Mouse (Mus musculus) kidney, postnatal 36 days (tissue): ENCODE measurements at regions not wholly inside any gene's neighbourhood (a gene's known extent, or its start where the extent isn't known, plus 50 kb on each side); places are given as distances from the start of the nearest gene placed in this dataset.
A peak's percentile ranks its signal among the peaks of the same experiment; 100 is the strongest.

Experiments used
- DNase-seq, 2 experiments: peaks; one replicate each; pipeline ENCODE4 v3.0.0; 2021 to 2022; ENCODE audit warnings: mixed read lengths in 2 of 2

GRCm38 (mm10) chr12:56472856-56473647 is 63.7 kb downstream of the Nkx2-1 start:
- no peak for DNase-seq

GRCm38 (mm10) chr12:56470932-56471500 is 65.7 kb downstream of the Nkx2-1 start:
- no peak for DNase-seq

DNA sequence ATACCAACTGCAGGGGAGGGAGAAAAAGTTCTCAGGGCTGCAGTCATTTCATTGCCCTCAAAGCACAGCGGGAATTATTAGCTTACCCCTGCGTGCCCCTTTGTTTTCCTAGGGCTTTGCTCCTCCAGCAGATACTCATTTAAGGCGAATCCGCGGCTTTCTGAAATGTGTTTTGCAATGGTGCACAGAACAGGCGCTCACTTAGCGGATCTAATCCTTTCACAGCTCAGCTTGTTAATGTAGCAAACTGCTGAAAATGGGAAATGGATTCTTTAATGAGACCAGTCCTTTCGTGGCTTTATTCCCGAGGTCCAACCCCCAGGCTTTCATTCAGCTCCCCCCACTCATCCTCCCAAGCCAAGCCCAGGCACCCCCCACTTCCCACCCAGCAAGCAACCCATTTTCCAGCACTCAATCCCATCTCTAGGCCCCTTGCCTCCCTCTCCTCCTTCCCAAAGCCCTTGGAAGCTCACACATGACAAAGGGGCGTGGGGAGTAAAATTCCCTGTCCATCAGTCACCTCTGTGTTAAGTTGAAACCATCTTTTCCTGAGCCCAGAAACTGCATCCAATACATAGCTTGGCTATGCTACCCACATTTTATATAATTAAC is 77.1 kb downstream of the Nkx2-1 start:
- no peak for DNase-seq

GRCm38 (mm10) chr12:56458665-56459507 is 77.8 kb downstream of the Nkx2-1 start:
- DNase-seq, result no peak

DNA sequence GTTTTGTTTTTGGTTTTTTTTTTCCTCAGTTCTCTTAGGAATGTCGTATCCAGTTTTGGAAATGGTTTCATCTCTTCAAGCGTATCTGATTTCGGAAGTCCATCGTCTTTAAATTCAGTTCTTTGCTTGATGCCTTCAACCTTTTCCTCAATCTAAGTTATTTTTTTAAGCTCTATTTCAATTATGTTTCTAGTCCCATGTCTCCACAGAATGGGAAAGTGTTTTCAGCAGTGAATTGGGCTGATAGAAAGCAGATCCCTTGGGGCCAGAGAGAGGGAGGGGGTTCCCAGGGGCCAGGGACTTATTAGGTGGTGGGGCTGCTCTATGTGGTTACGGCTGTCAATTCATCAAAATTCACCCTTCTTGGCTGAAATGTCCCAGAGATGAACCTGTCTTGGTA is 78.8 kb downstream of the Nkx2-1 start:
- DNase-seq, result no peak

- DNase-seq, result no peak
Measured at GRCm38 (mm10) chr12:56457356-56457755, 79.4 kb downstream of the Nkx2-1 start.

GRCm38 (mm10) chr12:56450261-56450660 is 86.4 kb downstream of the Nkx2-1 start:
- DNase-seq, result no peak

- no peak for DNase-seq
Measured at GRCm38 (mm10) chr12:56448786-56449564, 87.7 kb downstream of the Nkx2-1 start.

DNA sequence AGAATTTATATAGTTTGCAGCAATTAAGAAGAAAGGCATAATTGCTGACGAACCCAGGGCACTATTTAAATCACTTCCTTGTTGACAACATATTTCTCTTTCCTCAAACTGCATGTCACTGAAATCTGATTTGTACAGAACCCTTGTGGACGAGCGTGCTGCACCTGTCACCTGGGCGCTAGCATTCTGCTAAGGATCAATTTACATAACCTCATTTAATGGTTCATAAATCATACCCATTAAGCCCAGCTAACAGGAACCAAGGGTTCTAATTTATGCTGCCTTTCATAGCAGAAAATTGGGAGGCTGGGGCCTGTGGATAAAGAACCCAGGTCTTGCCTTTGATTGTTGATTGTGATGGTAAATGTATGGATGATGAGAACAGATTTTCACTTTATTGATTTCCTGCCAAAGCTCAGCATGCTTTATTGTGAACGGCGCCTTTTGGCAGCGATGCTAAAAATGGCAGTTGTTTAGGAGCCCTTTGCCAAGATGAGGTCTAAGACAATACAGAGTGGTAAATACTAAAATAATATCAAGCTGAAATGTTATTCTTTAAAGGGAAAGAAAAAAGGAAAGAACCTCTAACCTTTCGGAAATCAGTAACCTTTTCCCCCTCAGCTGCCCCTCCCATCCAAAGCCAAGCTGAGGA is 95.4 kb downstream of the Nkx2-1 start:
- DNase-seq, result no peak

- no peak for DNase-seq
Measured at GRCm38 (mm10) chr12:56440068-56440847, 94.6 kb upstream of the Mbip start.

- DNase-seq, result no peak
Measured at GRCm38 (mm10) chr12:56438384-56438783, 92.7 kb upstream of the Mbip start.

GRCm38 (mm10) chr12:56437975-56438374 is 92.3 kb upstream of the Mbip start:
- DNase-seq, result no peak

DNA sequence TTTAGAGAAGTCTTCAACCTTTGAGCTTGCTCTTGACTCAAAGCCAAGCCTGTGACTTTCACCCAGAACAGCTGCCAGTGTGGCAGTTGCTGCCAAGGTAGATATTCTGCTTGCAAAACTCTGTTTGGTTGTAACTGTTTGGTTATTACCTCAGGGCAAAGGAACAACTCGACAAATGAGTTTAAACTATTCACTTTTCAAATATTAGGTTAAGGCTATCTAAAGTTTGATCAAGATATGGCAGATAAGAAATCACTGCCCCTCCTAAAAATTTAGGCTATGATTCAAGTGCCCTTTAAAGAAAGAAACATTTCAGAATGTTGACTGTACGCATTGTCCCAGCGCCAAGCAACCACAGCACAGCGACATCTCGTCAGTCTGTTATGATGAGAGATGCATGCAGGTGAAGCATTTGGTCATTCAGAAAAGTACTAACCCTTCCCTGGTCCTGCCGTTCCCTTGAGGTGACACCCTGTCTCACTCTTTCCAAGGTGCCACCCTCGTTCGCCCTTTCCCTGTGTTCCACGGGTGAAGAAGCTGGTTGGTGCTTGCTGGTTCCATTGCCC is 81.1 kb upstream of the Mbip start:
- peak; percentile 21 to 54 for DNase-seq

GRCm38 (mm10) chr12:56416106-56416505 is 70.4 kb upstream of the Mbip start:
- no peak for DNase-seq

DNA sequence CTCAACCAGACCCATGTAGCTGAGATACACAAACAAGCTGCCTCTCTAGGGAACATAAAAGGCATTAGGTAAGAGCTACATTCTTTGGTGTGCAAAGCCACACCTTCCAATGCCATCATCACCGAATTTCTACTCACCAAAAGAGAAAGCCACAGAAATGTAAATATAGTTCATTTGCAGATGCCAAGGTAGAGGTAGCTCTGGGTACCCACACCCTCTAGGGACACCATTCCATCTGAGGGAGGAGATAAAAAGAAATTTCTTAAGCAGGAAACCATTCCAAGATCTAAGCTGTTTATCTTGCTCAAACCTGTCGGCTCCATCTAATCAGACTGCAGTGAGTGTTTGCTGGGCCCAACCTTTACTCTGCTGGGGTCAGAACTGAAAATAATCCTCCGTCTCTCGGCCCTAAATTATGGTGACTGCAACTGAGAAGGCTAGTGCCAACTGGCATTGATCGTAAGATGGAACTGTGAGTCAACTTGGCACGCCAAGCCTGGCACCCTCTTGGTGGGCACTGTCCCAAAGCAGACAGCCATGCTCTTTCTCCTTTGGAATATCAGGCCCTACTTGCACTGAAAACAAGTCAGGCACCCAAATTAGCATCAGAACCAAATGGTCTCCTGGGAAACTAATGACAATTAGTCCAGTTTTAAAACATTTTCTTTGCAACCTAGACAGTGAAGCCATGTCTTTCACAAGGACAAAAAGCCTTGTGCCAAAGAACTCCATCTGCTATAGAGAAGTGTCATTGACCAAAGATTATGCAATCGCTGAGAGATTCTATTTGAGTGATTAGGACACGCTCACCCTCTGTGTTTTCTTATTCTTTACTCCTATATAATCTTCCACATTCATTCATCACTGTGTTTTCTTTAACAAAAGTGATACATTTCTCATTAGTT is 69.4 kb upstream of the Mbip start:
- no peak for DNase-seq

- no peak for DNase-seq
Measured at GRCm38 (mm10) chr12:56405658-56406057, 60.0 kb upstream of the Mbip start.

DNA sequence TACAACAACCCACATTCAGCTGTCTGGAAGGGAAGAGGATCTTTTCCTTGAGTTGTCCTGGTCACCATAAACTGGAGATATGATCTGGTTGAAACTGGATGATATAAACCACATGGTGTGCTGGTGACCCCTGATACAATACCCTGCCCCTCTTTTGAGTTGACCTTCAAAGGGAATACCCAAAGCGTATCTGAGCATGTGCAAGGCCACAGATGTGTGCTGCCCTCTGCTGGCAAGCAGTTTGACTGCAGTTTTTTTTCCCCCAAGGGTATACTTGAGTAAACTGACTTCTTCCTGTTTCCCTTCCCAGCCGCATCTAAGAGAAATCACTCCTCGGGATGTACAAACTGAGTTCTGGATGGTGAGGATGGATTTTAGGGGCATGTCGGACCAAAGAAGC is 59.1 kb upstream of the Mbip start:
- DNase-seq, result peak; percentile 50 to 81

- no peak for DNase-seq
Measured at GRCm38 (mm10) chr12:56404262-56404661, 58.6 kb upstream of the Mbip start.

DNA sequence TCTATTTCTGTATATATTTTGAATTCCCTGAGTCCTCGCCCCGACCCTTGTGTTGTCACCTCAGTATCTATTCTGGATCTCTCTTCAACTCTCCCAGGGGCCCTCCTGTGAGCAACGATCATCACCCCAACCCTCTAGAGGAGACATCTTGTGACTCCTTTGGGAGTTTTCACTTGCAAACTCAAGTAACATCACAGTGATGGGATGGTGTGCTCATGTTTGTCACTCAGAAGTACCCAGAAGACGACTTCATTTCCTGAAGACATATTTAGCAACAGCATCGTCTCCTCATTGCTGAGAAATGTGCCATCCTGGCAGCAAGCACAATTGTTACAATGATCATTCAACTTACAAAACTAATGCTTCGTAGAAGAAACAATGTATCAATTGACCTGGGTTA is 57.9 kb upstream of the Mbip start:
- DNase-seq, result no peak

DNA sequence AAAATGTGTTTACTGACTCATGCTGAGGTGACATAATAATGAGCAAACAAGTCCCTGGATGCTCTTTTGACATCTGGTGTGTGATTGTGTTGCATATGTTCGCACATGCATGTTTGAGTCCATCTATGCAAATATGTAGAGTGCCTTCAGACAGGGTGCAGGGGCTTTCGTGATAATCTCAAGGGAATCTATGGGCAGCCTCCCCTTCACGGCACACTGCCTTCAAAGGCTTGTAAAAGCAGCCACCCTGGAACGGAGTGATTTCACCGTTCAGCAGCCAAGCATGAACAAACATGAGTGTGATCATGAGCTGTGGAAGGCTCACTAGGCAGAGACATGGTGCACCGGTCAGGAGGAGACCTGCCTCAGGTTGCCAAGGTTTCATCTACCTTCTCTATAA is 57.1 kb upstream of the Mbip start:
- peak; percentile 52 to 57 for DNase-seq
